Mouse (Mus musculus) G1E (cell line): ENCODE results near the gene Setd6.

Experiments used
- CTCF ChIP-seq: IDR thresholded peaks from 2 replicates; pipeline ENCODE4 v1.5.1; 2012; ENCODE audit warnings: low read depth, low read length, inconsistent platforms, mixed read lengths
- GATA2 ChIP-seq: IDR thresholded peaks from 2 replicates; pipeline ENCODE4 v1.6.1; 2012; ENCODE audit warnings: low read depth, low read length, inconsistent platforms, borderline replicate concordance
- POLR2AphosphoS5 ChIP-seq: IDR thresholded peaks from 2 replicates; pipeline ENCODE4 v1.6.1; 2012; ENCODE audit warnings: low read depth, low read length, inconsistent platforms; ENCODE audit not compliant: insufficient replicate concordance

DNA sequence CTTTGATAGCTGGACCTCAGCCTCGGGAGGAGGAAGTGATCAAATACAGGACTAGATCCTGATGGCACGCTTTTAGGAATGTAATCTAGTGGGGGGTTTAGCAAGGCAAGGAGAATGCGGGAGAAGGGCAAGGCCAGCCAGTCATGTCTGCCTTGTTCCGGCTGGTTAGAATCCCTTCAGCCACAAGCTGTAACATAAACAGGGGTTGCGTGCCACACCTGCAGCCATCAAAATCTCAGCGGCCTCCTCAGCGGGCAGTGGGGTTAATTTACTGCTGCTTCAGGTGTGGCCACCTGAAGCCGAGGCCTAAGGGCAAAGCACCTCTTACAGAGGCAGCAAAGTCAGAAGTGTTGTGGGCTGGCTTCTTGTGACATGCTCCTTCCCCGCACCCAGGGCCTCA lies 39.0 kb upstream of the Setd6 start, which contains the start of gene Ndrg4:
- TF ChIP-seq GATA2 (no peak), CTCF (no peak), POLR2AphosphoS5 (no peak)
